Mouse (Mus musculus) limb, embryonic 14.5 days (tissue): ENCODE measurements around the gene Dgkb. TPM values are rescaled to one million over a fixed set of nuclear protein-coding genes. Genes with fewer than 3 reads are reported as not detected.

Source experiments
- ATAC-seq: fragments of 200-750 bp; cut with Nextera tagmentation; 2 replicates; pipeline ENCODE4 v1.8.0; 2017; ENCODE audit warnings: low read depth, moderate number of reproducible peaks, moderate TSS enrichment; ENCODE audit not compliant: low FRiP score
- DNase-seq: peaks from one replicate; pipeline ENCODE4 v3.0.0-alpha.2; 2015; ENCODE audit warnings: low spot score
- H3K27ac ChIP-seq: fragments of 300-500 bp; sonication (generic); replicated peaks from 2 replicates; pipeline ENCODE4 v1.5.1; 2014; ENCODE audit warnings: low read depth, mild to moderate bottlenecking, low read length, moderate library complexity, mixed read lengths
- H3K27me3 ChIP-seq: fragments of 300-500 bp; sonication (generic); 2 replicates; pipeline ENCODE4 v1.6.1; 2014; ENCODE audit warnings: low read length, mixed read lengths; ENCODE audit not compliant: control insufficient read depth, insufficient read depth
- H3K36me3 ChIP-seq: fragments of 300-500 bp; sonication (generic); 2 replicates; pipeline ENCODE4 v1.6.1; 2014; ENCODE audit warnings: mild to moderate bottlenecking, low read length, moderate library complexity, mixed read lengths; ENCODE audit not compliant: control insufficient read depth, insufficient read depth
- H3K4me1 ChIP-seq: fragments of 300-500 bp; sonication (generic); 2 replicates; pipeline ENCODE4 v1.6.1; 2014; ENCODE audit warnings: antibody characterized with exemption, low read length, mixed read lengths; ENCODE audit not compliant: control insufficient read depth, insufficient read depth
- H3K4me2 ChIP-seq: fragments of 300-500 bp; sonication (generic); replicated peaks from 2 replicates; pipeline ENCODE4 v1.6.1; 2014; ENCODE audit warnings: low read depth, mild to moderate bottlenecking, low read length, moderate library complexity; ENCODE audit not compliant: severe bottlenecking
- H3K4me3 ChIP-seq: fragments of 300-500 bp; sonication (generic); replicated peaks from 2 replicates; pipeline ENCODE4 v1.5.1; 2014; ENCODE audit warnings: low read length
- H3K9ac ChIP-seq: fragments of 300-500 bp; sonication (generic); 2 replicates; pipeline ENCODE4 v1.6.1; 2014; ENCODE audit warnings: mild to moderate bottlenecking, low read depth, low read length, moderate library complexity; ENCODE audit not compliant: severe bottlenecking
- H3K9me3 ChIP-seq: fragments of 300-500 bp; sonication (generic); 2 replicates; pipeline ENCODE4 v1.6.1; 2016; ENCODE audit warnings: low read length; ENCODE audit not compliant: control insufficient read depth
- POLR2A ChIP-seq: fragments of 200-500 bp; IDR thresholded peaks from 2 replicates; pipeline ENCODE4 v1.8.0; 2012; ENCODE audit warnings: inconsistent platforms, mild to moderate bottlenecking, moderate library complexity, borderline replicate concordance; ENCODE audit not compliant: insufficient read depth, insufficient read length; ENCODE audit errors: extremely low read depth
- WGBS: fragments of 180-500 bp; shearing (Covaris S2); extraction: QIAGEN DNeasy Blood & Tissue Kit; methylation state at CpG from one replicate; pipeline ENCODE4 v1.1.7; 2014; 5-methylcytosine and 5-hydroxymethylcytosine counted together
- polyA plus RNA-seq, 2 experiments: library from polyadenylated mRNA; depleted of rRNA in 1 of 2; stranded (reverse) in 1 of 2; unstranded in 1 of 2; fragments of >200 nt; fragmentation: Nextera tagmentation in 1 of 2; extraction: Ambion mirVana in 1 of 2; gene quantifications; 2 replicates each; pipeline versions ENCODE4 v1.2.1 to v1.2.3; 2012 to 2014

Gene Dgkb
- polyA plus RNA-seq, 2 experiments, result 0.56 to 0.80 TPM

- H3K27me3 ChIP-seq, result no peaks in the 10 kb centered on the region
- H3K4me2 ChIP-seq, result no peak overlapping the region
- H3K36me3 ChIP-seq, result no peaks in the 10 kb centered on the region
- 80% methylated on average over 3 of the region's 3 CpGs for WGBS
- no peak for ATAC-seq
- no peak for TF ChIP-seq POLR2A
- H3K4me3 ChIP-seq, result no peak overlapping the region
- DNase-seq, result no peak
- no peak overlapping the region for H3K9ac ChIP-seq
- no peaks in the 10 kb centered on the region for H3K4me1 ChIP-seq
- no peak overlapping the region for H3K27ac ChIP-seq
- H3K9me3 ChIP-seq, result no peaks in the 10 kb centered on the region
Measured at GRCm38 (mm10) chr12:37814122-37814521, 3.4 kb upstream of the Dgkb start.

GRCm38 (mm10) chr12:37821052-37821810, 3.7 kb downstream of the Dgkb start:
- Histone ChIP-seq H3K4me2 (no peak overlapping the region), H3K4me3 (no peak overlapping the region), H3K27ac (no peak overlapping the region), H3K9ac (no peak overlapping the region), H3K4me1 (no peaks in the 10 kb centered on the region), H3K9me3 (no peaks in the 10 kb centered on the region), H3K36me3 (no peaks in the 10 kb centered on the region), H3K27me3 (no peaks in the 10 kb centered on the region)
- DNase-seq, result peak; percentile 38
- 67% methylated on average over 8 of the region's 8 CpGs for WGBS
- no peak for ATAC-seq
- TF ChIP-seq POLR2A, result no peak

- H3K4me2 ChIP-seq, result peak overlapping the region; percentile 75
- peak overlapping the region; percentile 44 for H3K9ac ChIP-seq
- H3K27ac ChIP-seq, result no peak overlapping the region
- H3K27me3 ChIP-seq, result 0 out of 2 replicates have a peak, but pooled peaks cover 4% of the 10 kb centered on the region
- no peak for TF ChIP-seq POLR2A
- ATAC-seq (no peak; the same call in 1 of the 2 replicates), DNase-seq (peak; percentile 21)
- no peaks in the 10 kb centered on the region for H3K4me1 ChIP-seq
- no peaks in the 10 kb centered on the region for H3K9me3 ChIP-seq
- H3K36me3 ChIP-seq, result no peaks in the 10 kb centered on the region
- H3K4me3 ChIP-seq, result peak overlapping the region; percentile 41
- under 1% methylated on average over 26 of the region's 26 CpGs for WGBS
Measured at GRCm38 (mm10) chr12:37880042-37881017, 62.8 kb downstream of the Dgkb start.

GRCm38 (mm10) chr12:37881376-37881775, 63.9 kb downstream of the Dgkb start:
- Histone ChIP-seq H3K4me3 (peak overlapping the region; percentile 41), H3K4me2 (peak overlapping the region; percentile 75), H3K4me1 (no peaks in the 10 kb centered on the region), H3K27me3 (0 out of 2 replicates have a peak, but pooled peaks cover 4% of the 10 kb centered on the region), H3K9ac (no peak overlapping the region), H3K27ac (no peak overlapping the region), H3K9me3 (no peaks in the 10 kb centered on the region), H3K36me3 (no peaks in the 10 kb centered on the region)
- ATAC-seq (no peak), DNase-seq (no peak)
- WGBS, result 5% methylated on average over 10 of the region's 10 CpGs
- no peak for TF ChIP-seq POLR2A

- Histone ChIP-seq H3K9ac (no peak overlapping the region), H3K9me3 (no peaks in the 10 kb centered on the region), H3K4me3 (no peak overlapping the region), H3K4me2 (no peak overlapping the region), H3K27ac (no peak overlapping the region), H3K4me1 (no peaks in the 10 kb centered on the region), H3K36me3 (no peaks in the 10 kb centered on the region), H3K27me3 (0 out of 2 replicates have a peak, but pooled peaks cover 4% of the 10 kb centered on the region)
- TF ChIP-seq POLR2A, result no peak
- WGBS, result 46% methylated on average over 1 of the region's 1 CpGs
- DNase-seq (no peak), ATAC-seq (no peak)
Measured at GRCm38 (mm10) chr12:37882796-37883195, 65.3 kb downstream of the Dgkb start.
